Mouse (Mus musculus) ovary, adult 18-20 months (tissue): ENCODE measurements around the gene Zfand2b.

Experiments used
- DNase-seq: peaks from one replicate; pipeline ENCODE4 v3.0.0; 2022; ENCODE audit warnings: low spot score, mixed read lengths

Zfand2b gene

GRCm38 (mm10) chr1:75160256-75160617 lies 8.2 kb upstream of the Zfand2b start:
- no peak for DNase-seq

GRCm38 (mm10) chr1:75168093-75168471 lies 364 bp upstream of the Zfand2b start:
- no peak for DNase-seq

- DNase-seq, result no peak
Measured at GRCm38 (mm10) chr1:75179334-75180104, 11.1 kb downstream of the Zfand2b start.

GRCm38 (mm10) chr1:75180105-75180590 lies 11.7 kb downstream of the Zfand2b start, which contains the start of gene Abcb6:
Abcb6 (minus strand) TSS chr1:75180392.
- DNase-seq, result peak; percentile 80

- no peak for DNase-seq
Measured at GRCm38 (mm10) chr1:75180741-75181140, 12.3 kb downstream of the Zfand2b start.

- DNase-seq, result no peak
Measured at GRCm38 (mm10) chr1:75181377-75181870, 13.0 kb downstream of the Zfand2b start.

- no peak for DNase-seq
Measured at GRCm38 (mm10) chr1:75182160-75182559, 13.7 kb downstream of the Zfand2b start.

- no peak for DNase-seq
Measured at GRCm38 (mm10) chr1:75185495-75185894, 17.0 kb downstream of the Zfand2b start.

- no peak for DNase-seq
Measured at GRCm38 (mm10) chr1:75187126-75187525, 18.7 kb downstream of the Zfand2b start.

- DNase-seq, result no peak
Measured at GRCm38 (mm10) chr1:75187914-75188483, 19.6 kb downstream of the Zfand2b start.

GRCm38 (mm10) chr1:75190577-75190976 lies 22.1 kb downstream of the Zfand2b start:
- DNase-seq, result no peak

- no peak for DNase-seq
Measured at GRCm38 (mm10) chr1:75191258-75191621, 22.8 kb downstream of the Zfand2b start.

- DNase-seq, result peak; percentile 98
Measured at GRCm38 (mm10) chr1:75191622-75192402, 23.4 kb downstream of the Zfand2b start, which contains the start of the genes Ankzf1 and Atg9a. Ankzf1 (plus strand) TSS chr1:75192151. Atg9a (minus strand) TSS chr1:75192196.

GRCm38 (mm10) chr1:75192452-75192851 lies 24.0 kb downstream of the Zfand2b start:
- DNase-seq, result no peak

- no peak for DNase-seq
Measured at GRCm38 (mm10) chr1:75201236-75201635, 32.8 kb downstream of the Zfand2b start.

GRCm38 (mm10) chr1:75208967-75209678 lies 40.7 kb downstream of the Zfand2b start:
- no peak for DNase-seq

- DNase-seq, result peak; percentile 92
Measured at GRCm38 (mm10) chr1:75210136-75211087, 42.0 kb downstream of the Zfand2b start, which contains the start of the genes Glb1l and Stk16. Glb1l (minus strand) TSS chr1:75210813. Stk16 (plus strand) TSS chr1:75210838.

GRCm38 (mm10) chr1:75211141-75211708 lies 42.8 kb downstream of the Zfand2b start:
- no peak for DNase-seq

GRCm38 (mm10) chr1:75212542-75212941 lies 44.1 kb downstream of the Zfand2b start:
- no peak for DNase-seq

- no peak for DNase-seq
Measured at GRCm38 (mm10) chr1:75213096-75213495, 44.6 kb downstream of the Zfand2b start.
